Mouse (Mus musculus) G1E (cell line): Measurements from ENCODE around the gene Hs6st1.

ENCODE experiments used
- CTCF ChIP-seq: IDR thresholded peaks from 2 replicates; pipeline ENCODE4 v1.5.1; 2012; ENCODE audit warnings: low read depth, low read length, inconsistent platforms, mixed read lengths
- GATA1 ChIP-seq: IDR thresholded peaks from 2 replicates; pipeline ENCODE4 v1.6.1; 2012; ENCODE audit warnings: borderline replicate concordance, low read length, inconsistent platforms, mixed read lengths
- GATA2 ChIP-seq: IDR thresholded peaks from 2 replicates; pipeline ENCODE4 v1.6.1; 2012; ENCODE audit warnings: low read depth, low read length, inconsistent platforms, borderline replicate concordance

DNA sequence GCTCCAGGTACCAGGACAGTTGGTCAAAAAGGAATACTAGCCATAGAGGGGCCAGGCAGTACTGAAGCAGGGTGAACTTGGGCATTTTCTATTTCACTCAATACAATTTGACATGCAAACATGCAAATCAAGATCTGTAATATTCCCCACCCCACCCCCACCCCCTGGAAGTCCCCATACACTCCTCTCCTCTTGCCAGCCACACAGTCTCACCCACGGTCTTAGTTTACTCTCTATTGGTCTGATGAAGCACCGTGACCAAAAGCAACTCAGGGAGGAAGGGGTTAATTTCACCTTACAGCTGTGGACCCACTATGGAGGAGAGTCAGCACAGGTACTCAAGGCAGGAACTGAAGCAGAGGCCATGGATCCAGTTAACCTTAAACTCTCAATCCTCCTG, 14.6 kb upstream of the Hs6st1 start:
- TF ChIP-seq GATA1 = no peak
- no peak for TF ChIP-seq CTCF
- no peak for TF ChIP-seq GATA2
